Mouse (Mus musculus): ENCODE data around the gene Arhgef17. TPM values are rescaled to one million over a fixed set of nuclear protein-coding genes. Genes with fewer than 3 reads are reported as not detected.
A peak's percentile ranks its signal among the peaks of the same experiment; 100 is the strongest.

The Arhgef17 gene
- polyA plus RNA-seq, 1 experiment from 2014 or later, result 22.5 TPM

DNA sequence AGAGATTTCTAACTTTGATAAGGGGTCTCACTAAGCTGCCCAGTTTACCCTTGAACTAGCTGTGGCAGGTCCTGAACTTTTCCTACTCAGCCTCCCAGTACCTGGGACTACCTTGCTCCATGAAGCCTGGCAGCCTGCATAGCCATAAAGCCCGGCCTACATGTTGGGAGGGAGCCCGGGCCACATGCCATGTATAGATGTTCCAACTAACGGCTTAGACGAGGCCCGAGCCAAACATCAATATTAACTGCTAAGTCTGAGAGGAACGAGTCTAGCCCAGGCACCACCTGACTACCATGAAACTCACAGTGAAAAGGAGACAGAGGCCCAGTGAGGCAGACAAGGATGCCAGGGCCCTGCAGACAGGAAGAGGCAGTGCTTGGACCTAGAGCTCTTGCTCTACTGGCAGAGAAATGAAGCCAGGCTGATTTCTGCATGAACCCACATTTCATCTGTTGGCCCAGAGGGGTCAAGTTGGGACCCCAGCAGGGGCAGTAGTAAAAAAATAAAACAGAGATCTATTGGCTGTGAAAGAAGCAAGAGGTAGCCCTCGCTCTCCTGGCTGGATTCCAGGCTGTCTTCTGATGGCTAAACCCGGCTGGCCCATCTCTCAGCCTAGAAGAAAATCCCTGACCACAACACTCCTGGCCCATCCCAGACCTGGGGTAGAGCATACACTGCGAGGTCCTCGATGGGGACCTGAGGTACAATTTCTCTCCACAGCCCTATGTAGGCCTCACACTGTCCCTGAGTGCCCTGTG lies 25.7 kb downstream of the Arhgef17 start:
- Histone ChIP-seq H3K4me1 (ENCODE audit: insufficient read depth) (peaks cover 16% of the 10 kb centered on the region), H3K4me2 (peak overlapping the region; percentile 18; the same call in 1 of the 2 replicates), H3K27ac (ENCODE audit: low read depth) (peak overlapping the region; percentile 27), H3K4me3 (ENCODE audit: low read depth, low read length) (no peak overlapping the region), H3K36me3 (ENCODE audit: insufficient read depth) (peaks cover 22% of the 10 kb centered on the region), H3K9me3 (ENCODE audit: low read depth, low read length) (no peaks in the 10 kb centered on the region), H3K27me3 (ENCODE audit: insufficient read depth, low read length) (no peaks in the 10 kb centered on the region), H3K9ac (no peak overlapping the region)
- TF ChIP-seq CTCF (IDR thresholded peaks at IDR 0.05; ENCODE audit: low read depth), result no peak
- no peak for ATAC-seq (ENCODE audit: insufficient read depth)
- 64% methylated on average over 10 of the region's 10 CpGs for WGBS
- DNase-seq, result peak; percentile 45

DNA sequence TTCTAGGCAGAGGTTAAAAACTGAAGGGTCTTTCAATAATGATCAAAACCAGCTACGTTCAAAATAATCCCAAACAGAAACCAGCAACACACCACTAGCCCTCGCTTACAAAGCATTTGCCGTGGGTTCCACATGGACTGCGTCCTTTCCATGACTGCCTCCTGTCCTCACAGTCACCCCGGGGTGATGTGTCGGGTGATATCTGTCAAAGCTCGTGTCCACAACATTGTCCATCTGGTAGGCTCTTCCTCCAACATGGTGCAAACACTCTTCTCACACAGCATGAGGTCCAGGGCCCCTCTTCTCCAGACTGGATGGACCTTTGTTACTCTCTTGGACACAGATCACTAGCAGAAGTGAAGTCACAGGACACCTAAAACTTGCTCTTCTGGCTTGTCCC lies 26.9 kb downstream of the Arhgef17 start:
- no peak for TF ChIP-seq CTCF (IDR thresholded peaks at IDR 0.05; ENCODE audit: low read depth)
- no peak overlapping the region for H3K4me2 ChIP-seq
- peak; percentile 86 for ATAC-seq (ENCODE audit: insufficient read depth)
- no peak overlapping the region for H3K4me3 ChIP-seq (ENCODE audit: low read depth, low read length)
- peaks cover 20% of the 10 kb centered on the region for H3K36me3 ChIP-seq (ENCODE audit: insufficient read depth)
- peaks cover 10% of the 10 kb centered on the region for H3K4me1 ChIP-seq (ENCODE audit: insufficient read depth)
- H3K27ac ChIP-seq (ENCODE audit: low read depth), result peak overlapping the region; percentile 77
- WGBS, result 35% methylated on average over 7 of the region's 7 CpGs
- H3K9ac ChIP-seq, result no peak overlapping the region
- H3K9me3 ChIP-seq (ENCODE audit: low read depth, low read length), result no peaks in the 10 kb centered on the region
- DNase-seq, result peak; percentile 92
- H3K27me3 ChIP-seq (ENCODE audit: insufficient read depth, low read length), result no peaks in the 10 kb centered on the region

DNA sequence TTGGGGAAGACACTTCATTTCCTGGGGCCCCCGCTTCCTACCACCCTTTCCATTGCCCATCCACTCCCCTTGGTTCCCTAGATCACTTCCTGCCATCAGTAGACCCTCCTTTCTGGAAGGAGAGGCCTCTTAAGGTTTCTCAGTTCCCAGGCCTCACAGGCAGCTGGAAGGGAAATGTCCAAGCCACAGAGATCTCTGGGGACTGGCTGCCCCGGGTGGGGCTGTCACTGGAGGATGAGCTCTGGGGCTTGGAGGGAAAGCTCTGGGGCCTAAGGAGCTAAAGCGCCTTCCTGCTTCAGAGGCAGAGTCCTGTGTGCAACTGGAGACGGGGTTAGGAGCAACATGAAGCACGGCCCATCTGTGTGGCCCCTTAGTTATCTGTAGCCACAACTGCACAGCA lies 27.3 kb downstream of the Arhgef17 start:
- Histone ChIP-seq H3K27me3 (ENCODE audit: insufficient read depth, low read length) (no peaks in the 10 kb centered on the region), H3K36me3 (ENCODE audit: insufficient read depth) (peaks cover 18% of the 10 kb centered on the region), H3K4me1 (ENCODE audit: insufficient read depth) (peaks cover 10% of the 10 kb centered on the region), H3K4me3 (ENCODE audit: low read depth, low read length) (no peak overlapping the region), H3K27ac (ENCODE audit: low read depth) (peak overlapping the region; percentile 77), H3K4me2 (no peak overlapping the region), H3K9ac (no peak overlapping the region), H3K9me3 (ENCODE audit: low read depth, low read length) (no peaks in the 10 kb centered on the region)
- 45% methylated on average over 5 of the region's 5 CpGs for WGBS
- TF ChIP-seq CTCF (IDR thresholded peaks at IDR 0.05; ENCODE audit: low read depth), result no peak
- DNase-seq (no peak), ATAC-seq (ENCODE audit: insufficient read depth) (peak; percentile 44)

GRCm38 (mm10) chr7:100902451-100903137 lies 29.3 kb downstream of the Arhgef17 start:
- H3K4me1 ChIP-seq (ENCODE audit: insufficient read depth), result peaks cover 2% of the 10 kb centered on the region
- DNase-seq (peak; percentile 62), ATAC-seq (ENCODE audit: insufficient read depth) (no peak)
- TF ChIP-seq CTCF (IDR thresholded peaks at IDR 0.05; ENCODE audit: low read depth), result peak; percentile 69
- no peak overlapping the region for H3K9ac ChIP-seq
- H3K36me3 ChIP-seq (ENCODE audit: insufficient read depth), result peaks cover 19% of the 10 kb centered on the region
- no peaks in the 10 kb centered on the region for H3K9me3 ChIP-seq (ENCODE audit: low read depth, low read length)
- 70% methylated on average over 9 of the region's 9 CpGs for WGBS
- H3K4me2 ChIP-seq, result no peak overlapping the region
- no peak overlapping the region for H3K27ac ChIP-seq (ENCODE audit: low read depth)
- H3K27me3 ChIP-seq (ENCODE audit: insufficient read depth, low read length), result no peaks in the 10 kb centered on the region
- no peak overlapping the region for H3K4me3 ChIP-seq (ENCODE audit: low read depth, low read length)

GRCm38 (mm10) chr7:100897828-100898227 lies 34.1 kb downstream of the Arhgef17 start:
- 75% methylated on average over 5 of the region's 5 CpGs for WGBS
- peaks cover 20% of the 10 kb centered on the region for H3K4me1 ChIP-seq (ENCODE audit: insufficient read depth)
- ATAC-seq (ENCODE audit: insufficient read depth) (no peak), DNase-seq (no peak)
- no peak overlapping the region for H3K4me2 ChIP-seq
- H3K9ac ChIP-seq, result no peak overlapping the region
- H3K9me3 ChIP-seq (ENCODE audit: low read depth, low read length), result no peaks in the 10 kb centered on the region
- H3K27ac ChIP-seq (ENCODE audit: low read depth), result no peak overlapping the region
- H3K4me3 ChIP-seq (ENCODE audit: low read depth, low read length), result no peak overlapping the region
- H3K36me3 ChIP-seq (ENCODE audit: insufficient read depth), result peaks cover 21% of the 10 kb centered on the region
- no peak for TF ChIP-seq CTCF (IDR thresholded peaks at IDR 0.05; ENCODE audit: low read depth)
- no peaks in the 10 kb centered on the region for H3K27me3 ChIP-seq (ENCODE audit: insufficient read depth, low read length)

DNA sequence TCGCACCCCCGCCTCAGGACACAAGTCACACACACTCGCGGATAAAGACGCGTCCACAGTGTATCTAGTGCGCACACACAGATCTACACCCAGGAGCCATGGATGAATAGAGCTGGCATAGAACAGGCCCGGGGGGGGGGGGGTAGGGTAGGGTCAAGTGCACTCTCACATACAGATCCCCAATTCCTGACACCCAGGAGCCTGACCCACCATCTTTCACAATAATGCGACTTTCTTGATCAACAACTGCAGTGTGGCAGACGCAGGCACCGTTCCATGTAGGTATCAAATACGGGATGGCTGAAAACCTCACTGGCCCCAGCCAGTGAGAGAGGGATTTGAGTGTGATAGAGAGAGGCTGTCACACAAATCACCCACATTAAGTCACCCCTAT lies 37.1 kb downstream of the Arhgef17 start:
- ATAC-seq (ENCODE audit: insufficient read depth) (peak; percentile 24; the same call in 1 of the 2 replicates), DNase-seq (no peak)
- Histone ChIP-seq H3K4me2 (peak overlapping the region; percentile 89), H3K27me3 (ENCODE audit: insufficient read depth, low read length) (no peaks in the 10 kb centered on the region), H3K9me3 (ENCODE audit: low read depth, low read length) (no peaks in the 10 kb centered on the region), H3K4me1 (ENCODE audit: insufficient read depth) (peaks cover 20% of the 10 kb centered on the region), H3K4me3 (ENCODE audit: low read depth, low read length) (peak overlapping the region; percentile 45), H3K36me3 (ENCODE audit: insufficient read depth) (peaks cover 24% of the 10 kb centered on the region), H3K27ac (ENCODE audit: low read depth) (0 out of 2 replicates have a peak overlapping the region, but pooled peaks have one; percentile 8), H3K9ac (peak overlapping the region; percentile 66)
- WGBS, result 3% methylated on average over 12 of the region's 12 CpGs
- TF ChIP-seq CTCF (IDR thresholded peaks at IDR 0.05; ENCODE audit: low read depth), result no peak
